Mouse (Mus musculus) heart, embryonic 15.5 days (tissue): ENCODE measurements at regions not wholly inside any gene's neighbourhood (a gene's known extent, or its start where the extent isn't known, plus 50 kb on each side); places are given as distances from the start of the nearest gene placed in this dataset.

Source experiments
- ATAC-seq: fragments of 200-750 bp; cut with Nextera tagmentation; replicated peaks from 2 replicates; pipeline ENCODE4 v1.8.0; 2017; ENCODE audit warnings: low read depth, moderate TSS enrichment; ENCODE audit not compliant: insufficient number of reproducible peaks, insufficient read depth, low FRiP score
- H3K27ac ChIP-seq: fragments of 300-500 bp; sonication (generic); 2 replicates; pipeline ENCODE4 v1.5.1; 2015; ENCODE audit warnings: mild to moderate bottlenecking, inconsistent platforms
- H3K27me3 ChIP-seq: fragments of 300-500 bp; sonication (generic); 2 replicates; pipeline ENCODE4 v1.6.1; 2015; ENCODE audit warnings: inconsistent platforms
- H3K36me3 ChIP-seq: fragments of 300-500 bp; sonication (generic); 2 replicates; pipeline ENCODE4 v1.6.1; 2015; ENCODE audit warnings: mild to moderate bottlenecking, inconsistent platforms
- H3K4me1 ChIP-seq: fragments of 300-500 bp; sonication (generic); replicated peaks from 2 replicates; pipeline ENCODE4 v1.6.1; 2015; ENCODE audit warnings: inconsistent platforms
- H3K4me2 ChIP-seq: fragments of 300-500 bp; sonication (generic); 2 replicates; pipeline ENCODE4 v1.6.1; 2015; ENCODE audit warnings: inconsistent platforms, mild to moderate bottlenecking, moderate library complexity
- H3K4me3 ChIP-seq: fragments of 300-500 bp; sonication (generic); 2 replicates; pipeline ENCODE4 v1.5.1; 2015; ENCODE audit warnings: mild to moderate bottlenecking, inconsistent platforms
- H3K9ac ChIP-seq: fragments of 300-500 bp; sonication (generic); 2 replicates; pipeline ENCODE4 v1.6.1; 2015; ENCODE audit warnings: mild to moderate bottlenecking, inconsistent platforms
- H3K9me3 ChIP-seq: fragments of 300-500 bp; sonication (generic); replicated peaks from 2 replicates; pipeline ENCODE4 v1.6.1; 2016; ENCODE audit warnings: inconsistent platforms
- WGBS: fragments of 180-500 bp; shearing (Covaris S2); methylation state at CpG from one replicate; pipeline ENCODE4 v1.1.7; 2015; ENCODE audit warnings: mixed read lengths; 5-methylcytosine and 5-hydroxymethylcytosine counted together

- Histone ChIP-seq H3K27ac (no peak overlapping the region), H3K4me3 (peak overlapping the region; percentile 72), H3K9ac (no peak overlapping the region), H3K4me2 (peak overlapping the region; percentile 50), H3K36me3 (no peaks in the 10 kb centered on the region), H3K27me3 (peaks cover 81% of the 10 kb centered on the region), H3K9me3 (no peaks in the 10 kb centered on the region), H3K4me1 (peaks cover 25% of the 10 kb centered on the region)
- 1% methylated on average over 31 of the region's 31 CpGs for WGBS
- no peak for ATAC-seq
These were observed 228.7 kb downstream of the Mef2c start for GRCm38 (mm10) chr13:83732283-83733121.

DNA sequence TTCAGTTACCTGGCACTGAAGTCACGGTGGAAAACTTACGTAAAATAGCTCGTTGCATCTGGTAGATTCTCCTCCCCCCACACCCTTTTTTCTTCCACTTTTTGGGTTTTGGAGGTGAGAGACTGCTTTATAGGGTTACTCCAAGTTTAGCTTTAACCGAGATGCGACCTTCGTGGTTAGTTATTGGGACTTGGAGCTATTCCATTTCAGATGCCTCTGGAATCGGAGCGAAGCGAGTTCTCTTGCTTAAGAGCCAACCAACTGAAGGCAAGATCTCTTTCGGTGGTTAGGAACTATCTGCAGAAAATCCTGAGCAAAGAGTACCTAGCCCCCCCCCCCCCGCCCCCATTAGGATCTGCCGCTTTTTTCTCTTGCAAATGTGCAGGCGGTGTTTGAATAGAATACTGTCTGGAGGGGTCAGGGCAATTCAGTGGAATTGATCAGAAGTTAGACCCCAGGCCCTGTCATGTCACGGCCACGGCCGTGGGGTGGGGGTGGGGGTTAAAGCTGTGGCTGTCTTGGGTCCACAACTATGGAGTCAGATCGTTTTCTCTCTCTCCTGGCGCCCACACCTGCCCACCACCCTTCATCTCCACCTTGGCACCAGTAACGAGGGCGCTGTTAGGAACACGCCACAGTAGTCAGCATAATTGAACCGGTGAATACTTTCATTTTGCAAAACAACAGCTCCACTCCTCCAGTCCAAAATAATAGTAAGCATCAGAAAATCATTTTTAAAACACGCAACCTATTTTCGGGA is 229.6 kb downstream of the Mef2c start:
- H3K36me3 ChIP-seq, result no peaks in the 10 kb centered on the region
- H3K27ac ChIP-seq, result no peak overlapping the region
- peaks cover 81% of the 10 kb centered on the region for H3K27me3 ChIP-seq
- H3K4me2 ChIP-seq, result peak overlapping the region; percentile 50
- H3K4me1 ChIP-seq, result peaks cover 30% of the 10 kb centered on the region
- peak overlapping the region; percentile 15 for H3K4me3 ChIP-seq
- no peak overlapping the region for H3K9ac ChIP-seq
- no peak for ATAC-seq
- 4% methylated on average over 24 of the region's 24 CpGs for WGBS
- no peaks in the 10 kb centered on the region for H3K9me3 ChIP-seq

GRCm38 (mm10) chr13:83733991-83734610 is 230.3 kb downstream of the Mef2c start:
- H3K4me3 ChIP-seq, result peak overlapping the region; percentile 15
- ATAC-seq, result no peak
- 8% methylated on average over 1 of the region's 1 CpGs for WGBS
- H3K9ac ChIP-seq, result no peak overlapping the region
- H3K27ac ChIP-seq, result no peak overlapping the region
- peaks cover 30% of the 10 kb centered on the region for H3K4me1 ChIP-seq
- peak overlapping the region; percentile 50; the same call in 1 of the 2 replicates for H3K4me2 ChIP-seq
- no peaks in the 10 kb centered on the region for H3K36me3 ChIP-seq
- no peaks in the 10 kb centered on the region for H3K9me3 ChIP-seq
- peaks cover 80% of the 10 kb centered on the region for H3K27me3 ChIP-seq

DNA sequence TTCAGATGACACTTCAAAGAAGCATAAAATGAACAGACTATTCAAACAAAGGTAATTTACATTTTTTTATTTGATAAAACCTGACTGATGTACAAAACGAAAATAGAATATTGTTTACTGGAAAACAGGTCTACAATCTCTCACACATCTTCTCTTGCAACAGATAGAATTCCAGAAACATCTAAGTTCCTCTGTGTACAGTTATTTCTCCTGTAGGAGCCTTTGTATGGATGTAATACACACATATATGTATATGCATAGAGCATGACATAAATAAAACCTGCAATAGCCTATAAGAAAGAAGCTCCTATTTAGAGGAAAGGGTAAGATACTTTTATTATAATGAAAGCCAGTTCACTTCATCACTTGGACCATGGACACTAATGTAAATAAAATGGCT is 230.8 kb downstream of the Mef2c start:
- peaks cover 82% of the 10 kb centered on the region for H3K27me3 ChIP-seq
- WGBS, result 19% methylated on average over 1 of the region's 1 CpGs
- no peak overlapping the region for H3K4me2 ChIP-seq
- peaks cover 29% of the 10 kb centered on the region for H3K4me1 ChIP-seq
- H3K9ac ChIP-seq, result no peak overlapping the region
- H3K9me3 ChIP-seq, result no peaks in the 10 kb centered on the region
- H3K27ac ChIP-seq, result no peak overlapping the region
- no peak overlapping the region for H3K4me3 ChIP-seq
- no peaks in the 10 kb centered on the region for H3K36me3 ChIP-seq
- ATAC-seq, result no peak

- Histone ChIP-seq H3K4me3 (no peak overlapping the region), H3K4me2 (no peak overlapping the region), H3K27ac (no peak overlapping the region), H3K9ac (no peak overlapping the region), H3K36me3 (no peaks in the 10 kb centered on the region), H3K4me1 (peaks cover 27% of the 10 kb centered on the region), H3K27me3 (peaks cover 82% of the 10 kb centered on the region), H3K9me3 (no peaks in the 10 kb centered on the region)
- WGBS, result 43% methylated on average over 1 of the region's 1 CpGs
- no peak for ATAC-seq
These were observed 231.3 kb downstream of the Mef2c start for GRCm38 (mm10) chr13:83735101-83735500.

DNA sequence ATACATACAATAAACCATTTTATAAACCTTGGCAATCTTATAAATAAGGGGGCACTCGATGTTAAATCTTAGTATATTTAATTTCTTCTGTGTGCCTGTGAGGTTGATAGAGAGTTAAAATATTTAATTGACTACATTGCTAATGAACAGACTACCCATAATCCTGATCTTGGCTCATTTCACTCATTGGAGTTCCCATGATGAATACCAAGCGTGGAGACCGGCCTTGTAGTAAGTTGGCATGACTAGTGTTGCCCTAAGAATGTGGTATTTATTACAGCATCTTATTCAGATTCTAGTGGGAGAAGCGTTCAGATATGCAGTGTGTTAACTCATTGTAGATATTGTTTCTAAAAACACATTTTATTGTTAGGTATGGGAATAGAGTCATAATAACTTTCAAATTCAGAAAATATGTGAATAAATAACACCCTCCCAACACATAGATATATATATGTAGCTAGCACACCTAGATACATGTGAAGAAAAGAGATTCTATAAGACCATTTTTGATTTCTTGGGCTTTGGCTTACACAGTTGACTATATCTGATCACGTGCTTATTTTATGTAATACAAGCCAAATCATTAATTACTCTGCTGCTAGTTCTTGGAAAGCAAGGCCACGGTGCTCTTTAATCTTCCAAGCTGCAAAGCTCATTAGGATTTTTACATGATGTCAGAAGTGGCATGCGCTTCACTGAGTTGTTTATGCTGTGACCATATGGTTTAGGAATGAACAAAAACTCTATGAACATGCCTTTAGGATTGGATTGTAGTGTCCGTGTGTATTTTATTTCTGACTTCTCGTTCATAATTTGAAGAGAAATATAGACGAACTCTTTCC is 232.0 kb downstream of the Mef2c start:
- Histone ChIP-seq H3K36me3 (no peaks in the 10 kb centered on the region), H3K4me1 (peaks cover 22% of the 10 kb centered on the region), H3K9me3 (no peaks in the 10 kb centered on the region), H3K9ac (no peak overlapping the region), H3K4me3 (no peak overlapping the region), H3K27me3 (peaks cover 84% of the 10 kb centered on the region), H3K4me2 (no peak overlapping the region), H3K27ac (no peak overlapping the region)
- no peak for ATAC-seq
- 54% methylated on average over 10 of the region's 10 CpGs for WGBS

GRCm38 (mm10) chr13:83737031-83737825 is 233.4 kb downstream of the Mef2c start:
- peaks cover 15% of the 10 kb centered on the region for H3K4me1 ChIP-seq
- no peaks in the 10 kb centered on the region for H3K9me3 ChIP-seq
- peak overlapping the region; percentile 41; the same call in 1 of the 2 replicates for H3K4me3 ChIP-seq
- no peak overlapping the region for H3K9ac ChIP-seq
- no peaks in the 10 kb centered on the region for H3K36me3 ChIP-seq
- peak overlapping the region; percentile 56 for H3K4me2 ChIP-seq
- H3K27me3 ChIP-seq, result peaks cover 82% of the 10 kb centered on the region
- H3K27ac ChIP-seq, result no peak overlapping the region
- no peak for ATAC-seq
- whole genome bisulfite sequencing, result 12% methylated on average over 9 of the region's 9 CpGs

DNA sequence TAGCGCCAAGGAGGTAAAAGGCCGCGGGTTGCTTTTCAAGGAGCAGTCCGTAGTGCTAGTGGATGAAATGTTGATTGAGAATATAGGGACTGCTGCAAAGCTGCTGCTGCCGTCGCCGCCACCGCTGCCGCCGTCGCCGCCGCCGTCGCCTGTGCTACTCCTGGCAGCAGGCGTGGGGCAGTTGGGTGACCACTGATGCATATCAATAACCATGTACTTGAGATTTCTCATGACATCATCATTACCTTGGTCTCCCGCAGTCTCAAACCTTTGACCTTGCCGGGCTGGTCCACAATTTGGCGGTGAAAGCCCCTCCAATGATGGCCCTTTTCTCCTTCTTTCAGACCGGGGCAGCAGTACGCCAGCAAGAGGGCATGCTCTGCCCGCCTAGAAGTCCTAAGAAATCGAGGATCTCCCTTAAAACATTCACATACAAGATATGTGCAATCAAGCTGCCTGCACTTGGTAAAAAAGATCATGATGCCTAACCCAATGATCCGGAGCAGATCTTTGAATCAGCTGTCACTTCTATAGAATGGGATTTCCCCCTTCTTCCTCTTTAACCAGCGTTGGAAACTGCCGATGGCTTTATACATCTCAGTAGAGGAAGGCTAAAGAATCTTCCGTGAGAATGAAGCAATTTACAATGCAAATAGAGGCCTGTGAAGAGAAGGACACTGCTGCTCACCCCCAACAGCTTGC is 234.1 kb downstream of the Mef2c start:
- Histone ChIP-seq H3K27ac (no peak overlapping the region), H3K27me3 (peaks cover 80% of the 10 kb centered on the region), H3K4me2 (peak overlapping the region; percentile 56), H3K9ac (no peak overlapping the region), H3K36me3 (no peaks in the 10 kb centered on the region), H3K9me3 (no peaks in the 10 kb centered on the region), H3K4me3 (peak overlapping the region; percentile 41), H3K4me1 (peaks cover 9% of the 10 kb centered on the region; the same call in 1 of the 2 replicates)
- under 1% methylated on average over 27 of the region's 27 CpGs for WGBS
- ATAC-seq, result no peak

GRCm38 (mm10) chr13:83738528-83738981 is 234.7 kb downstream of the Mef2c start:
- Histone ChIP-seq H3K4me1 (peaks cover 9% of the 10 kb centered on the region; the same call in 1 of the 2 replicates), H3K9me3 (no peaks in the 10 kb centered on the region), H3K36me3 (no peaks in the 10 kb centered on the region), H3K9ac (no peak overlapping the region), H3K27me3 (peaks cover 78% of the 10 kb centered on the region), H3K4me3 (peak overlapping the region; percentile 41), H3K27ac (no peak overlapping the region), H3K4me2 (peak overlapping the region; percentile 56)
- no peak for ATAC-seq
- 6% methylated on average over 12 of the region's 12 CpGs for WGBS

DNA sequence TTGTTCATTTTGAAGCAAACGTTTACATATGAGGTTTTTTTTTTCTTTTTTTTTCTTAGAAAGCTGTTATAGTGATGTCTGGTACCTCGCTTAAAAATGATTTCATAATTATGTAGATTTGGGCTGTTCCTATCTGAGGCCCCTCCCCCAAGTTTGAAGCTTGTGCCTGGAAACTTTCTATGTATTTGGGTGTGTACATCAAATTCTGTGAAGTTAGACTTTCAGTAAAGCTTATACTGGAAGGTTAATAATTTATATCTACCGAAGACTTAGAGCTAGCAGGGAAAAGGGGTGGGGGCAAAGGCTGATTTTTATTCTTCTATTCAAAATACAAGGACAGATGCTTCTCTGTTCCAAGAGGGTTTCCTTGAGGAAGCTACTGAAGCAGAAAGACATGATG is 235.3 kb downstream of the Mef2c start:
- Histone ChIP-seq H3K36me3 (no peaks in the 10 kb centered on the region), H3K9me3 (no peaks in the 10 kb centered on the region), H3K9ac (no peak overlapping the region), H3K4me2 (peak overlapping the region; percentile 56), H3K4me3 (peak overlapping the region; percentile 41), H3K27me3 (peaks cover 72% of the 10 kb centered on the region), H3K27ac (no peak overlapping the region), H3K4me1 (peaks cover 9% of the 10 kb centered on the region; the same call in 1 of the 2 replicates)
- WGBS, result 16% methylated on average over 3 of the region's 3 CpGs
- no peak for ATAC-seq
